Mouse (Mus musculus): ENCODE data around the gene Wdr81. TPM values are rescaled to one million over a fixed set of nuclear protein-coding genes. Genes with fewer than 3 reads are reported as not detected.

The Wdr81 gene
- polyA plus RNA-seq, 1 experiment from 2014 or later = 21.8 TPM

- Histone ChIP-seq H3K36me3 (ENCODE audit: control insufficient read depth, insufficient read depth, low read length) (no peaks in the 10 kb centered on the region), H3K27me3 (replicated peaks; ENCODE audit: control insufficient read depth, insufficient read depth, low read length) (no peaks in the 10 kb centered on the region)
- DNase-seq (ENCODE audit: low spot score) = no peak
Observed at GRCm38 (mm10) chr11:75404801-75405200, 49.7 kb downstream of the Wdr81 start.

GRCm38 (mm10) chr11:75403301-75404052 is 51.0 kb downstream of the Wdr81 start:
- H3K9ac ChIP-seq (ENCODE audit: low read depth, low read length) = no peak overlapping the region
- WGBS = 77% methylated on average over 6 of the region's 6 CpGs

More at GRCm38 (mm10) chr11:75404801-75405200, 49.7 kb downstream of the Wdr81 start:
- no peak for ATAC-seq (replicated peaks; ENCODE audit: low FRiP score)
- Histone ChIP-seq H3K4me3 (ENCODE audit: low read depth, low read length) (no peak overlapping the region), H3K27ac (ENCODE audit: low read depth, low read length) (no peak overlapping the region), H3K9ac (ENCODE audit: low read depth, low read length) (no peak overlapping the region), H3K4me2 (no peak overlapping the region), H3K9me3 (ENCODE audit: control insufficient read depth, low read length) (no peaks in the 10 kb centered on the region), H3K4me1 (replicated peaks; ENCODE audit: control insufficient read depth, insufficient read depth, low read length) (no peaks in the 10 kb centered on the region; the same call in 1 of the 2 replicates)
- WGBS = 84% methylated on average over 6 of the region's 6 CpGs

GRCm38 (mm10) chr11:75402271-75402690 is 52.2 kb downstream of the Wdr81 start:
- 0 out of 2 replicates have a peak overlapping the region, but pooled peaks have one; percentile 20 for H3K9ac ChIP-seq (ENCODE audit: low read depth, low read length)
- H3K4me1 ChIP-seq (replicated peaks; ENCODE audit: control insufficient read depth, insufficient read depth, low read length) = no peaks in the 10 kb centered on the region
- H3K9me3 ChIP-seq (ENCODE audit: control insufficient read depth, low read length) = no peaks in the 10 kb centered on the region
- H3K4me3 ChIP-seq (ENCODE audit: low read depth, low read length) = no peak overlapping the region
- ATAC-seq (replicated peaks; ENCODE audit: low FRiP score) (no peak), DNase-seq (ENCODE audit: low spot score) (no peak)
- 56% methylated on average over 5 of the region's 5 CpGs for WGBS
- H3K27ac ChIP-seq (ENCODE audit: low read depth, low read length) = peak overlapping the region; percentile 22; the same call in 1 of the 2 replicates
- H3K4me2 ChIP-seq = no peak overlapping the region
- no peaks in the 10 kb centered on the region for H3K36me3 ChIP-seq (ENCODE audit: control insufficient read depth, insufficient read depth, low read length)
- no peaks in the 10 kb centered on the region for H3K27me3 ChIP-seq (replicated peaks; ENCODE audit: control insufficient read depth, insufficient read depth, low read length)

More at GRCm38 (mm10) chr11:75403301-75404052, 51.0 kb downstream of the Wdr81 start:
- H3K4me1 ChIP-seq (replicated peaks; ENCODE audit: control insufficient read depth, insufficient read depth, low read length) = no peaks in the 10 kb centered on the region
- no peak for DNase-seq (ENCODE audit: low spot score)
- no peaks in the 10 kb centered on the region for H3K36me3 ChIP-seq (ENCODE audit: control insufficient read depth, insufficient read depth, low read length)
- H3K27ac ChIP-seq (ENCODE audit: low read depth, low read length) = no peak overlapping the region
- no peak overlapping the region for H3K4me2 ChIP-seq
- H3K27me3 ChIP-seq (replicated peaks; ENCODE audit: control insufficient read depth, insufficient read depth, low read length) = no peaks in the 10 kb centered on the region
- no peak for ATAC-seq (replicated peaks; ENCODE audit: low FRiP score)
- no peaks in the 10 kb centered on the region for H3K9me3 ChIP-seq (ENCODE audit: control insufficient read depth, low read length)
- H3K4me3 ChIP-seq (ENCODE audit: low read depth, low read length) = no peak overlapping the region

- DNase-seq (ENCODE audit: low spot score) (no peak), ATAC-seq (replicated peaks; ENCODE audit: low FRiP score) (no peak)
- H3K4me2 ChIP-seq = no peak overlapping the region
- H3K9ac ChIP-seq (ENCODE audit: low read depth, low read length) = no peak overlapping the region
- H3K4me3 ChIP-seq (ENCODE audit: low read depth, low read length) = no peak overlapping the region
- H3K36me3 ChIP-seq (ENCODE audit: control insufficient read depth, insufficient read depth, low read length) = no peaks in the 10 kb centered on the region
- no peak overlapping the region for H3K27ac ChIP-seq (ENCODE audit: low read depth, low read length)
- H3K27me3 ChIP-seq (replicated peaks; ENCODE audit: control insufficient read depth, insufficient read depth, low read length) = no peaks in the 10 kb centered on the region
- 71% methylated on average over 9 of the region's 9 CpGs for WGBS
- H3K9me3 ChIP-seq (ENCODE audit: control insufficient read depth, low read length) = no peaks in the 10 kb centered on the region
- H3K4me1 ChIP-seq (replicated peaks; ENCODE audit: control insufficient read depth, insufficient read depth, low read length) = no peaks in the 10 kb centered on the region
Observed at GRCm38 (mm10) chr11:75400099-75400498, 54.4 kb downstream of the Wdr81 start.

GRCm38 (mm10) chr11:75399411-75399841 is 55.1 kb downstream of the Wdr81 start:
- Histone ChIP-seq H3K4me2 (no peak overlapping the region), H3K9me3 (ENCODE audit: control insufficient read depth, low read length) (no peaks in the 10 kb centered on the region), H3K36me3 (ENCODE audit: control insufficient read depth, insufficient read depth, low read length) (no peaks in the 10 kb centered on the region), H3K27me3 (replicated peaks; ENCODE audit: control insufficient read depth, insufficient read depth, low read length) (no peaks in the 10 kb centered on the region), H3K9ac (ENCODE audit: low read depth, low read length) (no peak overlapping the region), H3K4me1 (replicated peaks; ENCODE audit: control insufficient read depth, insufficient read depth, low read length) (no peaks in the 10 kb centered on the region), H3K27ac (ENCODE audit: low read depth, low read length) (no peak overlapping the region), H3K4me3 (ENCODE audit: low read depth, low read length) (no peak overlapping the region)
- DNase-seq (ENCODE audit: low spot score) = no peak
- no peak for ATAC-seq (replicated peaks; ENCODE audit: low FRiP score)
- 79% methylated on average over 11 of the region's 11 CpGs for WGBS

- Histone ChIP-seq H3K27ac (ENCODE audit: low read depth, low read length) (no peak overlapping the region), H3K36me3 (ENCODE audit: control insufficient read depth, insufficient read depth, low read length) (no peaks in the 10 kb centered on the region), H3K9ac (ENCODE audit: low read depth, low read length) (no peak overlapping the region), H3K4me1 (replicated peaks; ENCODE audit: control insufficient read depth, insufficient read depth, low read length) (no peaks in the 10 kb centered on the region), H3K4me3 (ENCODE audit: low read depth, low read length) (no peak overlapping the region), H3K4me2 (no peak overlapping the region), H3K9me3 (ENCODE audit: control insufficient read depth, low read length) (no peaks in the 10 kb centered on the region), H3K27me3 (replicated peaks; ENCODE audit: control insufficient read depth, insufficient read depth, low read length) (no peaks in the 10 kb centered on the region)
- WGBS = 73% methylated on average over 7 of the region's 7 CpGs
- ATAC-seq (replicated peaks; ENCODE audit: low FRiP score) (no peak), DNase-seq (ENCODE audit: low spot score) (no peak)
Observed at GRCm38 (mm10) chr11:75397452-75397851, 57.1 kb downstream of the Wdr81 start.

- Histone ChIP-seq H3K36me3 (ENCODE audit: control insufficient read depth, insufficient read depth, low read length) (no peaks in the 10 kb centered on the region), H3K4me1 (replicated peaks; ENCODE audit: control insufficient read depth, insufficient read depth, low read length) (no peaks in the 10 kb centered on the region), H3K27me3 (replicated peaks; ENCODE audit: control insufficient read depth, insufficient read depth, low read length) (no peaks in the 10 kb centered on the region), H3K9ac (ENCODE audit: low read depth, low read length) (no peak overlapping the region), H3K27ac (ENCODE audit: low read depth, low read length) (no peak overlapping the region), H3K4me3 (ENCODE audit: low read depth, low read length) (no peak overlapping the region), H3K4me2 (no peak overlapping the region), H3K9me3 (ENCODE audit: control insufficient read depth, low read length) (no peaks in the 10 kb centered on the region)
- ATAC-seq (replicated peaks; ENCODE audit: low FRiP score) (no peak), DNase-seq (ENCODE audit: low spot score) (no peak)
- 53% methylated on average over 1 of the region's 1 CpGs for WGBS
Observed at GRCm38 (mm10) chr11:75395611-75396010, 58.9 kb downstream of the Wdr81 start.
